Mouse (Mus musculus): ENCODE measurements around the gene Abtb2.

DNA sequence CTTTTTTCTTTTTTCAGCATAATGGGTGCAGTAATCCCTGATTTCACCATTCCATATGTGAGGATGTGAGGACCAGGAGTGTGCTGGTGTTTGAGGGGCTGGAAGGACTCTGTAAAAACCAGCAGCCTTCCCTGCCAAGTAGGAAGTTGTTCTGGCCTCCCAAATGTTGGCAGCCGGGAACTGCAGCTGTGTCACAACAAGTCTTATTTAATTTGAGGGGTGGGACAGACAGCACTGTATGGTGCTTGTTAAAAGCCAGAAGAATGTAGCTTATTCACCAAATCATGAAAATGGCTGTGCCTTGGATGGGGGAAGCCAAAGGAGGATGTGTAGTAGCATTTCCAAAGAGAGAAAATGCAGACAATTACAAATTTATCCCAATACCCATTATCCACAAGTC lies 78.3 kb downstream of the Abtb2 start:
- TF ChIP-seq CTCF (IDR thresholded peaks at IDR 0.05; ENCODE audit: low read depth, low read length) (no peak), POLR2A (IDR thresholded peaks at IDR 0.05; ENCODE audit: extremely low read depth, insufficient read depth, low read length) (no peak)

Measured in liver, adult 2 months (tissue).